Mouse (Mus musculus): ENCODE results near the gene Lrriq4. TPM values are rescaled to one million over a fixed set of nuclear protein-coding genes. Genes with fewer than 3 reads are reported as not detected.

Gene Lrriq4
- total RNA-seq (2022), result not detected

GRCm38 (mm10) chr3:30644207-30644606 lies at the start of gene Lrriq4:
Gene Lrriq4 (plus strand): TSS chr3:30644507.
- no peak for DNase-seq (ENCODE audit: low spot score)

GRCm38 (mm10) chr3:30595111-30595832 lies 49.0 kb upstream of the Lrriq4 start:
- peak; percentile 31 for DNase-seq (ENCODE audit: low spot score)

GRCm38 (mm10) chr3:30597271-30597670 lies 47.0 kb upstream of the Lrriq4 start:
- no peak for DNase-seq (ENCODE audit: low spot score)

- DNase-seq (ENCODE audit: low spot score), result no peak
Observed at GRCm38 (mm10) chr3:30599711-30600545, 44.4 kb upstream of the Lrriq4 start, which contains the start of gene Actrt3. Gene Actrt3 (minus strand): TSS chr3:30599939.

- DNase-seq (ENCODE audit: low spot score), result peak; percentile 37
Observed at GRCm38 (mm10) chr3:30600717-30601116, 43.6 kb upstream of the Lrriq4 start.

- peak; percentile 96 for DNase-seq (ENCODE audit: low spot score)
Observed at GRCm38 (mm10) chr3:30601175-30601574, 43.1 kb upstream of the Lrriq4 start.

GRCm38 (mm10) chr3:30601610-30602064 lies 42.7 kb upstream of the Lrriq4 start:
- no peak for DNase-seq (ENCODE audit: low spot score)

- peak; percentile 98 for DNase-seq (ENCODE audit: low spot score)
Observed at GRCm38 (mm10) chr3:30602065-30602739, 42.1 kb upstream of the Lrriq4 start, which contains the start of gene Mynn. Gene Mynn (plus strand): TSS chr3:30602065.

GRCm38 (mm10) chr3:30602740-30603098 lies 41.6 kb upstream of the Lrriq4 start:
- DNase-seq (ENCODE audit: low spot score), result no peak

- DNase-seq (ENCODE audit: low spot score), result no peak
Observed at GRCm38 (mm10) chr3:30603256-30603655, 41.1 kb upstream of the Lrriq4 start.

- no peak for DNase-seq (ENCODE audit: low spot score)
Observed at GRCm38 (mm10) chr3:30608999-30609398, 35.3 kb upstream of the Lrriq4 start.

GRCm38 (mm10) chr3:30610930-30611329 lies 33.4 kb upstream of the Lrriq4 start:
- no peak for DNase-seq (ENCODE audit: low spot score)

- no peak for DNase-seq (ENCODE audit: low spot score)
Observed at GRCm38 (mm10) chr3:30620132-30620531, 24.2 kb upstream of the Lrriq4 start.

- no peak for DNase-seq (ENCODE audit: low spot score)
Observed at GRCm38 (mm10) chr3:30633681-30634080, 10.6 kb upstream of the Lrriq4 start.

GRCm38 (mm10) chr3:30635629-30636028 lies 8.7 kb upstream of the Lrriq4 start:
- no peak for DNase-seq (ENCODE audit: low spot score)

GRCm38 (mm10) chr3:30646761-30647160 lies 2.5 kb downstream of the Lrriq4 start:
- no peak for DNase-seq (ENCODE audit: low spot score)

GRCm38 (mm10) chr3:30647440-30648090 lies 3.3 kb downstream of the Lrriq4 start, which contains the start of gene Lrrc34:
Gene Lrrc34 (minus strand): TSS chr3:30647869.
- DNase-seq (ENCODE audit: low spot score), result no peak

GRCm38 (mm10) chr3:30648466-30648865 lies 4.2 kb downstream of the Lrriq4 start:
- DNase-seq (ENCODE audit: low spot score), result no peak

GRCm38 (mm10) chr3:30650062-30650841 lies 5.9 kb downstream of the Lrriq4 start:
- DNase-seq (ENCODE audit: low spot score), result no peak

- DNase-seq (ENCODE audit: low spot score), result no peak
Observed at GRCm38 (mm10) chr3:30655937-30656336, 11.6 kb downstream of the Lrriq4 start.

GRCm38 (mm10) chr3:30658486-30658885 lies 14.2 kb downstream of the Lrriq4 start:
- DNase-seq (ENCODE audit: low spot score), result no peak

Measured in heart, adult 8-10 months (tissue).